Mouse (Mus musculus) forebrain, embryonic 11.5 days (tissue): ENCODE measurements at regions not wholly inside any gene's neighbourhood (a gene's known extent, or its start where the extent isn't known, plus 50 kb on each side); places are given as distances from the start of the nearest gene placed in this dataset.

ENCODE experiments used
- ATAC-seq: fragments of 200-750 bp; cut with Nextera tagmentation; replicated peaks from 2 replicates; pipeline ENCODE4 v1.8.0; 2017; ENCODE audit warnings: moderate TSS enrichment; ENCODE audit not compliant: low FRiP score
- DNase-seq: peaks from one replicate; pipeline ENCODE4 v3.0.0-alpha.2; 2017; ENCODE audit warnings: low spot score
- H3K27ac ChIP-seq: fragments of 300-500 bp; sonication (generic); 2 replicates; pipeline ENCODE4 v1.5.1; 2014; ENCODE audit warnings: low read depth, low read length
- H3K27me3 ChIP-seq: fragments of 300-500 bp; sonication (generic); 2 replicates; pipeline ENCODE4 v1.6.1; 2014; ENCODE audit warnings: mild to moderate bottlenecking, low read length, mixed read lengths; ENCODE audit not compliant: control insufficient read depth, insufficient read depth
- H3K36me3 ChIP-seq: fragments of 300-500 bp; sonication (generic); 2 replicates; pipeline ENCODE4 v1.6.1; 2014; ENCODE audit warnings: mild to moderate bottlenecking, low read length, moderate library complexity, mixed read lengths; ENCODE audit not compliant: control insufficient read depth, insufficient read depth
- H3K4me1 ChIP-seq: fragments of 300-500 bp; sonication (generic); replicated peaks from 2 replicates; pipeline ENCODE4 v1.6.1; 2014; ENCODE audit warnings: low read length, mixed read lengths; ENCODE audit not compliant: control insufficient read depth, insufficient read depth
- H3K4me2 ChIP-seq: fragments of 300-500 bp; sonication (generic); 2 replicates; pipeline ENCODE4 v1.6.1; 2014; ENCODE audit warnings: low read depth, mild to moderate bottlenecking, low read length, moderate library complexity, mixed read lengths; ENCODE audit not compliant: severe bottlenecking
- H3K4me3 ChIP-seq: fragments of 300-500 bp; sonication (generic); 2 replicates; pipeline ENCODE4 v1.5.1; 2014; ENCODE audit warnings: low read depth, low read length
- H3K9ac ChIP-seq: fragments of 300-500 bp; sonication (generic); 2 replicates; pipeline ENCODE4 v1.6.1; 2014; ENCODE audit warnings: low read length
- H3K9me3 ChIP-seq: fragments of 300-500 bp; sonication (generic); 2 replicates; pipeline ENCODE4 v1.6.1; 2016; ENCODE audit warnings: low read length, mixed read lengths; ENCODE audit not compliant: control insufficient read depth
- WGBS: fragments of 180-500 bp; shearing (Covaris S2); extraction: QIAGEN DNeasy Blood & Tissue Kit; methylation state at CpG from one replicate; pipeline ENCODE4 v1.1.7; 2014; 5-methylcytosine and 5-hydroxymethylcytosine counted together

GRCm38 (mm10) chr10:117483091-117483600, 103.3 kb upstream of the Cpsf6 start:
- WGBS = 96% methylated on average over 4 of the region's 4 CpGs

GRCm38 (mm10) chr10:117482361-117482760, 102.5 kb upstream of the Cpsf6 start:
- 84% methylated on average over 3 of the region's 3 CpGs for WGBS
- H3K9ac ChIP-seq = no peak overlapping the region
- no peak for ATAC-seq

More at GRCm38 (mm10) chr10:117483091-117483600, 103.3 kb upstream of the Cpsf6 start:
- no peak overlapping the region for H3K4me3 ChIP-seq
- no peak overlapping the region for H3K9ac ChIP-seq
- H3K4me2 ChIP-seq = no peak overlapping the region
- H3K4me1 ChIP-seq = peaks cover under 1% of the 10 kb centered on the region; the same call in 1 of the 2 replicates
- DNase-seq (no peak), ATAC-seq (no peak)
- H3K36me3 ChIP-seq = no peaks in the 10 kb centered on the region
- no peaks in the 10 kb centered on the region for H3K27me3 ChIP-seq
- H3K27ac ChIP-seq = no peak overlapping the region
- H3K9me3 ChIP-seq = no peaks in the 10 kb centered on the region

GRCm38 (mm10) chr10:117481341-117481990, 101.7 kb upstream of the Cpsf6 start:
- Histone ChIP-seq H3K4me2 (no peak overlapping the region), H3K27ac (no peak overlapping the region), H3K4me1 (peaks cover 5% of the 10 kb centered on the region), H3K9ac (no peak overlapping the region), H3K27me3 (no peaks in the 10 kb centered on the region), H3K4me3 (no peak overlapping the region), H3K9me3 (no peaks in the 10 kb centered on the region), H3K36me3 (no peaks in the 10 kb centered on the region)
- WGBS = 81% methylated on average over 5 of the region's 5 CpGs
- ATAC-seq (no peak), DNase-seq (peak; percentile 17)

More at GRCm38 (mm10) chr10:117482361-117482760, 102.5 kb upstream of the Cpsf6 start:
- no peaks in the 10 kb centered on the region for H3K36me3 ChIP-seq
- H3K4me1 ChIP-seq = peaks cover 5% of the 10 kb centered on the region
- H3K27me3 ChIP-seq = no peaks in the 10 kb centered on the region
- H3K4me2 ChIP-seq = no peak overlapping the region
- no peak overlapping the region for H3K4me3 ChIP-seq
- no peaks in the 10 kb centered on the region for H3K9me3 ChIP-seq
- H3K27ac ChIP-seq = no peak overlapping the region
- DNase-seq = no peak

GRCm38 (mm10) chr10:117480456-117480850, 100.6 kb upstream of the Cpsf6 start:
- 90% methylated on average over 5 of the region's 5 CpGs for WGBS
- Histone ChIP-seq H3K9ac (no peak overlapping the region), H3K27me3 (no peaks in the 10 kb centered on the region)

GRCm38 (mm10) chr10:117479721-117480455, 100.1 kb upstream of the Cpsf6 start:
- Histone ChIP-seq H3K4me2 (no peak overlapping the region), H3K27ac (no peak overlapping the region), H3K9ac (no peak overlapping the region), H3K27me3 (no peaks in the 10 kb centered on the region), H3K4me1 (peaks cover 5% of the 10 kb centered on the region), H3K9me3 (no peaks in the 10 kb centered on the region), H3K4me3 (no peak overlapping the region), H3K36me3 (no peaks in the 10 kb centered on the region)
- peak; percentile 38 for DNase-seq
- ATAC-seq = no peak
- 87% methylated on average over 12 of the region's 12 CpGs for WGBS

More at GRCm38 (mm10) chr10:117480456-117480850, 100.6 kb upstream of the Cpsf6 start:
- H3K9me3 ChIP-seq = no peaks in the 10 kb centered on the region
- H3K27ac ChIP-seq = no peak overlapping the region
- H3K4me2 ChIP-seq = no peak overlapping the region
- ATAC-seq = no peak
- H3K4me3 ChIP-seq = no peak overlapping the region
- peak; percentile 13 for DNase-seq
- H3K36me3 ChIP-seq = no peaks in the 10 kb centered on the region
- H3K4me1 ChIP-seq = peaks cover 5% of the 10 kb centered on the region

- H3K4me2 ChIP-seq = no peak overlapping the region
- ATAC-seq = no peak
- no peak overlapping the region for H3K27ac ChIP-seq
- no peaks in the 10 kb centered on the region for H3K36me3 ChIP-seq
- H3K9me3 ChIP-seq = no peaks in the 10 kb centered on the region
- peaks cover 5% of the 10 kb centered on the region for H3K4me1 ChIP-seq
- no peak for DNase-seq
- no peak overlapping the region for H3K4me3 ChIP-seq
- H3K9ac ChIP-seq = no peak overlapping the region
- WGBS = 62% methylated on average over 4 of the region's 4 CpGs
- H3K27me3 ChIP-seq = no peaks in the 10 kb centered on the region
Observed at GRCm38 (mm10) chr10:117478931-117479280, 99.1 kb upstream of the Cpsf6 start.

GRCm38 (mm10) chr10:117478202-117478930, 98.6 kb upstream of the Cpsf6 start:
- WGBS = 29% methylated on average over 23 of the region's 23 CpGs
- no peaks in the 10 kb centered on the region for H3K27me3 ChIP-seq
- no peaks in the 10 kb centered on the region for H3K36me3 ChIP-seq
- no peaks in the 10 kb centered on the region for H3K9me3 ChIP-seq
- H3K4me3 ChIP-seq = peak overlapping the region; percentile 14; the same call in 1 of the 2 replicates
- H3K4me1 ChIP-seq = peaks cover 5% of the 10 kb centered on the region
- no peak overlapping the region for H3K27ac ChIP-seq
- DNase-seq = peak; percentile 78
- peak; percentile 83 for ATAC-seq
- peak overlapping the region; percentile 53 for H3K4me2 ChIP-seq
- peak overlapping the region; percentile 20; the same call in 1 of the 2 replicates for H3K9ac ChIP-seq
